Mouse (Mus musculus) embryonic facial prominence, embryonic 10.5 days (tissue): ENCODE data around the gene Cit. TPM values are rescaled to one million over a fixed set of nuclear protein-coding genes. Genes with fewer than 3 reads are reported as not detected.

Experiments
- DNase-seq: peaks from one replicate; pipeline ENCODE4 v3.0.0-alpha.2; 2017; ENCODE audit warnings: low spot score
- H3K27ac ChIP-seq: fragments of 300-500 bp; sonication (generic); replicated peaks from 2 replicates; pipeline ENCODE4 v1.5.1; 2016; ENCODE audit warnings: mild to moderate bottlenecking
- H3K27me3 ChIP-seq: fragments of 300-500 bp; sonication (generic); replicated peaks from 2 replicates; pipeline ENCODE4 v1.6.1; 2016; ENCODE audit warnings: low read depth, mild to moderate bottlenecking; ENCODE audit not compliant: poor library complexity, severe bottlenecking
- H3K36me3 ChIP-seq: fragments of 300-500 bp; sonication (generic); replicated peaks from 2 replicates; pipeline ENCODE4 v1.6.1; 2016; ENCODE audit warnings: mild to moderate bottlenecking, moderate library complexity
- H3K4me1 ChIP-seq: fragments of 300-500 bp; sonication (generic); 2 replicates; pipeline ENCODE4 v1.6.1; 2016
- H3K4me3 ChIP-seq: fragments of 300-500 bp; sonication (generic); 2 replicates; pipeline ENCODE4 v1.5.1; 2016; ENCODE audit warnings: mild to moderate bottlenecking, moderate library complexity
- H3K9me3 ChIP-seq: fragments of 300-500 bp; sonication (generic); 2 replicates; pipeline ENCODE4 v1.6.1; 2016; ENCODE audit warnings: mild to moderate bottlenecking
- WGBS: fragments of 180-500 bp; shearing (Covaris S2); methylation state at CpG from one replicate; pipeline ENCODE4 v1.1.7; 2016; 5-methylcytosine and 5-hydroxymethylcytosine counted together
- polyA plus RNA-seq: library from polyadenylated mRNA; unstranded; fragments of >200 nt; fragmentation: Nextera tagmentation; extraction: Ambion mirVana; gene quantifications from 2 replicates; pipeline ENCODE4 v1.2.1, GENCODE M21; 2016

Gene Cit
- polyA plus RNA-seq, 1 experiment from 2014 or later, result 41.3 TPM

GRCm38 (mm10) chr5:116023251-116023661 is 178.2 kb downstream of the Cit start:
- peak overlapping the region; percentile 94 for H3K27ac ChIP-seq

GRCm38 (mm10) chr5:116023821-116024284 is 178.8 kb downstream of the Cit start:
- no peak for DNase-seq
- WGBS, result under 1% methylated on average over 28 of the region's 28 CpGs

More at GRCm38 (mm10) chr5:116023251-116023661, 178.2 kb downstream of the Cit start:
- whole genome bisulfite sequencing, result 28% methylated on average over 8 of the region's 8 CpGs
- DNase-seq, result no peak
- Histone ChIP-seq H3K4me3 (peak overlapping the region; percentile 91), H3K9me3 (no peaks in the 10 kb centered on the region), H3K36me3 (peaks cover 43% of the 10 kb centered on the region), H3K27me3 (no peaks in the 10 kb centered on the region), H3K4me1 (peaks cover 23% of the 10 kb centered on the region)

GRCm38 (mm10) chr5:116024327-116024739 is 179.3 kb downstream of the Cit start, which contains the start of gene Prkab1:
Prkab1 (minus strand) TSS chr5:116024508.
- H3K27me3 ChIP-seq, result no peaks in the 10 kb centered on the region
- no peaks in the 10 kb centered on the region for H3K9me3 ChIP-seq
- WGBS, result under 1% methylated on average over 46 of the region's 46 CpGs
- peaks cover 27% of the 10 kb centered on the region for H3K4me1 ChIP-seq
- H3K36me3 ChIP-seq, result peaks cover 32% of the 10 kb centered on the region
- peak within 1 kb of the TSS; percentile 94 for H3K27ac ChIP-seq
- peak within 1 kb of the TSS; percentile 91 for H3K4me3 ChIP-seq
- peak; percentile 98 for DNase-seq

More at GRCm38 (mm10) chr5:116023821-116024284, 178.8 kb downstream of the Cit start:
- Histone ChIP-seq H3K36me3 (peaks cover 37% of the 10 kb centered on the region), H3K9me3 (no peaks in the 10 kb centered on the region), H3K4me1 (peaks cover 23% of the 10 kb centered on the region), H3K4me3 (peak overlapping the region; percentile 91), H3K27me3 (no peaks in the 10 kb centered on the region), H3K27ac (peak overlapping the region; percentile 94)

- peaks cover 37% of the 10 kb centered on the region for H3K4me1 ChIP-seq
- WGBS, result 93% methylated on average over 5 of the region's 5 CpGs
- no peak for DNase-seq
- H3K9me3 ChIP-seq, result no peaks in the 10 kb centered on the region
- peaks cover 11% of the 10 kb centered on the region for H3K27me3 ChIP-seq
- H3K36me3 ChIP-seq, result peaks cover 14% of the 10 kb centered on the region
- no peak overlapping the region for H3K27ac ChIP-seq
- H3K4me3 ChIP-seq, result no peak overlapping the region
Observed at GRCm38 (mm10) chr5:116026107-116026506, 181.0 kb downstream of the Cit start.

- H3K36me3 ChIP-seq, result peaks cover 10% of the 10 kb centered on the region
- 92% methylated on average over 14 of the region's 14 CpGs for WGBS
- DNase-seq, result no peak
- peaks cover 11% of the 10 kb centered on the region for H3K27me3 ChIP-seq
- H3K4me3 ChIP-seq, result no peak overlapping the region
- peaks cover 37% of the 10 kb centered on the region for H3K4me1 ChIP-seq
- no peak overlapping the region for H3K27ac ChIP-seq
- H3K9me3 ChIP-seq, result no peaks in the 10 kb centered on the region
Observed at GRCm38 (mm10) chr5:116026561-116026960, 181.5 kb downstream of the Cit start.

- peaks cover 11% of the 10 kb centered on the region for H3K27me3 ChIP-seq
- DNase-seq, result no peak
- H3K9me3 ChIP-seq, result no peaks in the 10 kb centered on the region
- peaks cover 17% of the 10 kb centered on the region for H3K4me1 ChIP-seq
- H3K36me3 ChIP-seq, result no peaks in the 10 kb centered on the region
- 70% methylated on average over 7 of the region's 7 CpGs for WGBS
- no peak overlapping the region for H3K27ac ChIP-seq
- no peak overlapping the region for H3K4me3 ChIP-seq
Observed at GRCm38 (mm10) chr5:116029071-116029470, 184.0 kb downstream of the Cit start.

- 6% methylated on average over 19 of the region's 19 CpGs for WGBS
- H3K27me3 ChIP-seq, result peaks cover 11% of the 10 kb centered on the region
- no peak overlapping the region for H3K27ac ChIP-seq
- DNase-seq, result no peak
- H3K4me1 ChIP-seq, result peaks cover 14% of the 10 kb centered on the region
- H3K9me3 ChIP-seq, result no peaks in the 10 kb centered on the region
- H3K36me3 ChIP-seq, result no peaks in the 10 kb centered on the region
- peak overlapping the region; percentile 37 for H3K4me3 ChIP-seq
Observed at GRCm38 (mm10) chr5:116030566-116031189, 185.6 kb downstream of the Cit start.

GRCm38 (mm10) chr5:116031190-116031577 is 186.1 kb downstream of the Cit start:
- H3K4me1 ChIP-seq, result peaks cover 14% of the 10 kb centered on the region
- H3K9me3 ChIP-seq, result no peaks in the 10 kb centered on the region
- peak overlapping the region; percentile 37 for H3K4me3 ChIP-seq
- peaks cover 15% of the 10 kb centered on the region for H3K27me3 ChIP-seq
- no peaks in the 10 kb centered on the region for H3K36me3 ChIP-seq
- 4% methylated on average over 14 of the region's 14 CpGs for WGBS
- H3K27ac ChIP-seq, result no peak overlapping the region
- peak; percentile 80 for DNase-seq

- WGBS, result 59% methylated on average over 16 of the region's 16 CpGs
- Histone ChIP-seq H3K9me3 (no peaks in the 10 kb centered on the region), H3K27me3 (peaks cover 25% of the 10 kb centered on the region; the same call in 1 of the 2 replicates), H3K36me3 (no peaks in the 10 kb centered on the region), H3K4me3 (no peak overlapping the region), H3K4me1 (peaks cover 17% of the 10 kb centered on the region), H3K27ac (no peak overlapping the region)
- DNase-seq, result no peak
Observed at GRCm38 (mm10) chr5:116036465-116036864, 191.4 kb downstream of the Cit start.

GRCm38 (mm10) chr5:116037731-116038130 is 192.7 kb downstream of the Cit start:
- Histone ChIP-seq H3K27me3 (peaks cover 25% of the 10 kb centered on the region; the same call in 1 of the 2 replicates), H3K4me3 (no peak overlapping the region), H3K36me3 (no peaks in the 10 kb centered on the region), H3K4me1 (peaks cover 17% of the 10 kb centered on the region), H3K27ac (no peak overlapping the region), H3K9me3 (no peaks in the 10 kb centered on the region)
- 60% methylated on average over 12 of the region's 12 CpGs for WGBS
- DNase-seq, result no peak

- 29% methylated on average over 11 of the region's 11 CpGs for WGBS
- H3K4me3 ChIP-seq, result peak overlapping the region; percentile 11; the same call in 1 of the 2 replicates
- no peaks in the 10 kb centered on the region for H3K9me3 ChIP-seq
- peaks cover 17% of the 10 kb centered on the region for H3K4me1 ChIP-seq
- H3K27me3 ChIP-seq, result peaks cover 25% of the 10 kb centered on the region; the same call in 1 of the 2 replicates
- no peak overlapping the region for H3K27ac ChIP-seq
- no peaks in the 10 kb centered on the region for H3K36me3 ChIP-seq
- DNase-seq, result no peak
Observed at GRCm38 (mm10) chr5:116039706-116040105, 194.6 kb downstream of the Cit start.

- H3K9me3 ChIP-seq, result no peaks in the 10 kb centered on the region
- H3K27me3 ChIP-seq, result peaks cover 11% of the 10 kb centered on the region; the same call in 1 of the 2 replicates
- peaks cover 9% of the 10 kb centered on the region for H3K4me1 ChIP-seq
- H3K4me3 ChIP-seq, result no peak overlapping the region
- H3K36me3 ChIP-seq, result no peaks in the 10 kb centered on the region
- whole genome bisulfite sequencing, result 75% methylated on average over 7 of the region's 7 CpGs
- DNase-seq, result no peak
- H3K27ac ChIP-seq, result no peak overlapping the region
Observed at GRCm38 (mm10) chr5:116042241-116042640, 197.2 kb downstream of the Cit start.

GRCm38 (mm10) chr5:116045581-116045980 is 200.5 kb downstream of the Cit start:
- Histone ChIP-seq H3K27me3 (0 out of 2 replicates have a peak, but pooled peaks cover 3% of the 10 kb centered on the region), H3K36me3 (no peaks in the 10 kb centered on the region), H3K9me3 (no peaks in the 10 kb centered on the region), H3K27ac (no peak overlapping the region), H3K4me1 (no peaks in the 10 kb centered on the region), H3K4me3 (no peak overlapping the region)
- WGBS, result 87% methylated on average over 8 of the region's 8 CpGs
- DNase-seq, result no peak
